Mouse (Mus musculus) layer of hippocampus, adult 9-10 months (tissue): ENCODE measurements around the gene Crybg2.

Experiments
- DNase-seq: peaks from one replicate; pipeline ENCODE4 v3.0.0; 2022; ENCODE audit warnings: low spot score

The Crybg2 gene

DNA sequence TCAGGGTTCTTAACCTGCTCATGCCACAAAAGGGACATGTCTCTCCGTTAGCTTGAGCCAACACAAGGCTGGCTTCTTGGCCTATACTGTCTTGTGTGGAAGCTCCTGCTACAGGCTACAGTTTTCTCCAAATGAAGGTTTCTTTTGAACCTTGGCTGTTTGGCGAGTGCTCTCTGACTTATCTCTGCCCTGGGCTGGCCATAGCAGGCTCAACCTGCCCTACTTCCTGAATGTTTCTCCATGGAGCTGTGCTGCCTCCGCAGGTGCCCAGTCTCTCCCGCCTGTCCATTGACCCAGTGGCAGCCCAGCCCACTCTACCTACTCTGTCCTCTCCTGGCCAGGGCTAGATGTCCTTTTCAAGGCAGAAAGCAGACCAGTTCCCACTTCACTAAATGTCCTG, 60.3 kb downstream of the Crybg2 start:
- no peak for DNase-seq

DNA sequence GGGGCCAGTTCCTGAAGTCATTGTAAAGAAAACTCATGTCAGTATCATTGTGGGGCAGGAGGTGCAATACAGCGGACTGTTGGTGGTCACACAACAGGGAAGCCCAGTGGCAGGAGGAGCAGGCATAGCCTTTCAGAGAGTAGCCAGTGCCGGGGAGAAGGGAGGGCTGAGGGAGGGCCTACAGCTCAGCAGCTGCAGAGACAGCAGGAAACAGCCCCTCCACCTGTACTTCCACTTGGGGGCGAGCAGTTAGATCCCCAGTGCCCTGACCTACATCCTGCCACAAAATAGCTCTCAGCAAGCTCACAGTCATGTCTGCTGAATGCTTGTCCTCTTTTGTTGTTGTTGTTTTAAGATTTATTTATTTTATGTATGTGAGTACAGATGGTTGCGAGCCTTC, 61.0 kb downstream of the Crybg2 start:
- DNase-seq, result no peak

GRCm38 (mm10) chr4:134122281-134122680, 61.7 kb downstream of the Crybg2 start:
- DNase-seq, result no peak

GRCm38 (mm10) chr4:134123147-134123546, 62.5 kb downstream of the Crybg2 start:
- DNase-seq, result no peak

DNA sequence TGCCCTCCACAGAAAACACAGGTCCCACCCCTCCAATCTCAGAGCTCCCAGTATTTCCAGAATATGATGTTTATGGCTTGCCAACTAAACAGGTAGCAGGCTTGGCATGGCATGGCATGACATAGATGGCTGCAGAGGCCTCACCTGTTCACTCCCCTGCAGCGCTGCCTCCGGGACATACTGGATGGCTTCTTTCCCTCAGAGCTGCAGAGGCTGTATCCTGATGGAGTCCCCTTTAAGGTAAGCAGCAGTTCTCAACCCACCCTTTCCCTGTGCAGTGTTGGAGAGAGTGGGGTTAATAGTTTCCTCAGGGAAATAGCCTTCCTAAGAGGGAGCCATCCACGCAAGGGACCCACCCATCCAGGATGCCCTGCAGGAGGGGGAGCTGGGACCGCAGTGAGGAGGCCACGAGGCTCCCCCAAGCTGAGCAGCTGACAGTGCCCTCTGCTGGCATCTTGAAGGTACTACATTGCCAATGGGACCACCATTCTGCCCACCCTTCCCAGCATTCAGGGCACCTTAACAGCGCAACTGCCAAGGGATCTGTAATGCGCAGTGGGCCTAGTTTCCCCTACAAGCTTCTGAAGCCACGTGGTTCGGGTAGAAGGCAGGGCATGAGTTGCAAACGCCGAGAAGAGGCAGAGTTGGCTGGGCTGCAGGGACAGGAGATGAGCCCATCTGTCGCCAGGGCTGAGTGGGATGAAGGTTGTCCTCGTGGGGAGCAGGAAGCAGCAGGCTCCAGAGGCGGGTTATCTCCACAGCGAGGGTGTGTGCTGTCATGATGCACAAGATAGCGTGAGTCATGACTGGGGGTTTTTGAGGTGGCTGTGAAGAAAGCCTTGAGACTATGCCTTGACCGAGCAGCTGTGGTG, 63.3 kb downstream of the Crybg2 start:
- peak; percentile 79 for DNase-seq

DNA sequence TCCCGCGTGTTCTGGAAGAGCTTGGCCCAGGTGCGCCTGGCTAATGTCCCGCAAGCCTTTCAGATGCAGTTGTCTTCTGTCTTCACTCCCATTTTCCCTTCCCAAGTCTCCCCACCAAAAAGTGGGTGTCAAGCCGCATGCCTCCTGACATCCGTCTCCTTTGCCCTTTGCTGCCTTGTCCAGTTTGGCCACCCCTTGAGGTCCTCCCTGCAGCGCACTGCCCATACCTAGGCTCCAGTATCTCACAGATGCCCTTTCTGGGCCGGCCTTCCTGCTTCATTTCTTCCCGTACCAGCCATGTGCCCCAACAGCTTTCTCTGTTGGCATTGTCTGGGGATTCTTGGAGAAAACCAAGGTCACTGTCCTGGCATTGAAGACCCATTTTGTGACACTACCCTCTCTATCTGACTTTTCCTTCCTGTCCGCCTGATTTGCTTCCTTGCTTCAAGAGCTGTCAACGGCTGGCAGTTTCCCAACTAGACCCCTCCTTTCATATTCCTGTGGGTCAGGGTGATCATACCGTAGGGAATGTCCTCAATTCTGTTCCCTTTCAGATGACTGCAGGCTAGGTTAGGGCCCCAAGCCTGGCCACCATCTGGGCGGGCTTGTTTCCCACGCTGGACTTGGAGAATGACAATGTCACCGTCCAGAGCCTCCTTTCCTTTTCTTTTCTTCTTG, 64.9 kb downstream of the Crybg2 start:
- no peak for DNase-seq

GRCm38 (mm10) chr4:134126300-134127120, 65.9 kb downstream of the Crybg2 start:
- DNase-seq, result no peak

DNA sequence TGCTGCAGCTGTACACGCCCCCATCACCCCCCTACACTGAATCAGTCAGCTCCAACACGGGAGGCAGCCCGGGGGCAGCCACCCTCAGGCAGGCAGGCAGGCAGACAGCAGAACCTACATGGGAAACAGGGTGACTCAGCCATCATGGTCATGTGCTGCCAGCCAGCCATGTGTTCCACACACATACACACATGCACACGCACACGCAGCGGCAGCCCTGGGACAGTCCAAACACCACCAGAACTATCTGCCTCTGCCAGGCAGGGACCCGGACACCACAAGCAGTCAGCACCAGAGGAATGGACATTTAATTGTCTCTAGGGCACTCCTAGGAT, 66.5 kb downstream of the Crybg2 start:
- DNase-seq, result no peak

DNA sequence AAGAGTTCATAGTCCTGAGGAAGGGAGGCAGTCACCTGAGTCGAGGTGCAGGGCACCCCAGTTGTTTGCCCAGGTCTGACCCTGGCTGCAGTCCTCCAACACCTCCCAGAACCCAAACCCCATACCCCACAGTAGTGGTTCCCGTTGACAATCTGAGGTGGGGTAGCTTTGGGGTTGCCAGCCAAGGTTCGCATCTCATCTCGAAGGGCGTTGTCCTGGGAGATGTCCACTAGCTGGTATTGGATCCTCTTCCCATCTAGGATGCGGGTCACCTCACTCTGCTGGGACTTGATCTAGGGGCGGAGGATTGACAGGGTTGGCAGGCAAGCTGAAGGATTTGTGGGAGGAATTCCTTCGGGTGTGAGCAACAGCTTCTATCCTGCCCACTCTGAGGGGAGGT, 67.2 kb downstream of the Crybg2 start:
- DNase-seq, result no peak

DNA sequence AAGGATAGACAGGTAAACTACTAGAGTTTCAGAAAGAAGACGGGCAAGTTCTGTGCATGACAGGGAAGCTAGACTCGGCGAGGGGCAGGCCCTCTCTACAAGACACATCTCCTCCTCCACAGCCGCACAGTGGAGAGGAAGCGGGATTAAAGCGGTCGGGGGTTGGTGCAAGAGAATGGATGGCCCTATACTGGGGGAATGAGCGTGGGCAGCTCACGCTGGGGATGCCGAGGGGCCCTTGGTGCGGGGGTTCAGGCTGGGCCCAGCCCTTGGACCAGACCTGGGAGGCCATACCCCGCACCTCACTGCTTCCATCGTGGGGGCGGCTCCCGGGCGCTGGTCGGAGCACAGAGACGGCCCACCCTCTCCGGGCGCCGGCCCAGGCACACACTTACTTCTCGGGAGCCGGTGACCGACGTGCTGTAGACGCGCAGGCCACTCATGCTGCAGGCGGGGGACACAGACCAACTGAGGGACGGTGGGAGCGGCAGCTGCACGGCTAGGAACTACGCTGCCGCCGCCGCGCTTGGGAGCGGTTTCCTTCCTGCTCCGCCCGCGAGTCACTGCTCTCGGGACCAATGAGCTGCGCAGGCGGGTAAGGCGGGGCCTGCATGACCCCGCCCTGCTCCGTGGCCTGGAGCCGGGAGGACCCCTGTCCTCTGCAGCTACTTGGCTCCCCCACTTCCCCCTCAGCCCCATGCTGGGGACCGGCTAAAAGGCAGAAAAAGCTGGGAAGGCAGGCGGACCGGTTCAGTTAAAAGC, 67.8 kb downstream of the Crybg2 start, which contains the start of gene Sh3bgrl3:
Sh3bgrl3 (minus strand) TSS at position 569 of the 762 bp plus-strand sequence.
- peak; percentile 64 for DNase-seq

GRCm38 (mm10) chr4:134128983-134129362, 68.4 kb downstream of the Crybg2 start:
- DNase-seq, result no peak

- no peak for DNase-seq
These were observed 68.9 kb downstream of the Crybg2 start for GRCm38 (mm10) chr4:134129482-134129881.

DNA sequence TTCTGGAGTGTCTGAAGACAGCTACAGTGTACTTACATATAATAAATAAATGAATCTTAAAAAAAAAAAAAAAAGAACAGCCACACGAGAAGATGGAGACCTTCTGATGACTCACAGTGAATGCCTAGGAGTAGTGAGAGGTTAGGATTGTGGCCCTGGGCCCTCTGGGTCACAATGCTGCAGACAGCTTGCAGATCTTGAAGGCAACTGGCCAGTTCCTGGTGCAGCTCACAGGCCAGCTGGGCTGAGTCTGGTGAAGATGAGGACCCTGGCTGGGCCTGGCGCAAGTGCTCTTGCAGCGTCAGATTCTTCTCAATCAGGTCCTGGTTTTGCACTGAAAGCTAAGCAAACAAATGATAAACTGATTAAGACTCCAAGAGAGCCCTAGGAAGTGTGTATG, 71.5 kb downstream of the Crybg2 start:
- no peak for DNase-seq

DNA sequence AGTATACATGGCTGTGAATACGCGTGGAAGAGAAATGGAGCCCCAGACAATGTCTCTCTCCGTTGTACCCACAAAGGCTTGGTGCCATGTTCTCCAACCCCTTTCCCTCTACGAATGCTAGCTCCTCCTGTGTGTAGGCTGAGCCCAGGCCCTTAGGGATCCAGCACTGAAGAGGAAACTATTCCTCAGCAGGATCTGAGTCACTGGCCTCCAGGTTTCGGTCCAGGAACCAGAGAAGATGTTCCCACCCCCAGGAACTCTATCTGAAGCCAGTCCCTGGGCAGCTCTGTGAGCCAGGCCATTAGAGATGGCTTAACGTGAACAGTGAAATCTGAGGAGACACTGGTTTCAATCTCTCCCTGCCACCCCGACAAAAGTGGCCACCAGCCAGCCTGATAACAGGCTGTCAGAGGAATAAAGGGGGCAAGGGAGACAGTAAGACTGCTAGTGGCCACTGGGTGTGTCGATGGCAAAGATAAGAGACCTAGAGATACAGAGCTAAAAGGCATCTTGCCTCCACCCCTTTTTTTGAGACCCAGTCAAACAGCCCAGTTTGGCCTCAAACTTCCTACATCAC, 72.0 kb downstream of the Crybg2 start:
- no peak for DNase-seq

DNA sequence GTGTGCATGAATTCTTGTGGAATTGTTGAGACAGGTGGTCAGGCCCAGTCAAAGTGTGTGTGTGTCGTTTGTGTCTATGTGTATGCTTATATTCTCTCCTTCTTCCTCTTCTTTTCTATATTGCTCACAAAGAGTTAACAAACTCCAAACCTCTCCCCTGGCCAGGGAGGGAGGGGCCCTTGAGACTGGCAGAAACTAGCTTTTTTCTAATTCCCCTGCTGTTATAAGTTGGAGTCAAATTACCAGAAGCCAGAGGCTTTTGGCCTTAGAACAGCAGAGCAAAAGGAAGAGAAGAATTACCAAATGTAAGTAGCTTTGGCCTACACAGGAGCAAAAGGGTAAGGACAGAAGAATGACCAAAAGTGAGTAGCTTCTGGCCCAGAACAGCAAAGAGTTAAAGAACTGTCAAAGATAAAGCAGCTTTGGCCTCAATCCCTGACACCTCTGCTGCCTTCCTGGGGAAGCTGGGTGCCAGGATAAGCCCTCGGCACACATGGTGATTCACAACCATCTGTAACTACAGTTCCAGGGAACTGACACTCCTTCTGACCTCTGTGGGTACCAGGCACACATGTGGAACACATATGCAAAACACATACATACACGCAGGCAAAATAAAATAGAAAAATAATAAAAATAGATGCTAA, 75.8 kb downstream of the Crybg2 start:
- no peak for DNase-seq

DNA sequence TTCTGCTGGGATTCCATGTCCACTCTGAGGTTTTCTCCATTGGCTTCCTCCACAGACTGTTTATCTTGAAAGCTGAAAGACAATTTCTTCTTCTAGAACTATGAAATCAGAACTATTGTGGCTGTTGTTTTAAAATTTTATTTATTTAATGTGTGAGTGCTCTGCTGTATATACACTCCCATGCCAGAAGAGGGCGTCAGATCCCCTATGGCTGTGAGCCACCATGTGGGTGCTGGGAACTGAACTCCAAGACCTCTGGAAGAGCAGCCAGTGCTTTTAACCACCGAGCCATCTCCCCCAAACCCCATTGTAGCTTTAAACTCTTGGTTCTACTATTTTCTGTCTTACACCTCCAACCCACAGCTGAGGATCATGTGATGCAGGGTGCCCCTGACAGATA, 78.2 kb downstream of the Crybg2 start:
- no peak for DNase-seq
